Comparison of ENCODE assay signal across 8 mouse cellular contexts in the genomic region with DNA sequence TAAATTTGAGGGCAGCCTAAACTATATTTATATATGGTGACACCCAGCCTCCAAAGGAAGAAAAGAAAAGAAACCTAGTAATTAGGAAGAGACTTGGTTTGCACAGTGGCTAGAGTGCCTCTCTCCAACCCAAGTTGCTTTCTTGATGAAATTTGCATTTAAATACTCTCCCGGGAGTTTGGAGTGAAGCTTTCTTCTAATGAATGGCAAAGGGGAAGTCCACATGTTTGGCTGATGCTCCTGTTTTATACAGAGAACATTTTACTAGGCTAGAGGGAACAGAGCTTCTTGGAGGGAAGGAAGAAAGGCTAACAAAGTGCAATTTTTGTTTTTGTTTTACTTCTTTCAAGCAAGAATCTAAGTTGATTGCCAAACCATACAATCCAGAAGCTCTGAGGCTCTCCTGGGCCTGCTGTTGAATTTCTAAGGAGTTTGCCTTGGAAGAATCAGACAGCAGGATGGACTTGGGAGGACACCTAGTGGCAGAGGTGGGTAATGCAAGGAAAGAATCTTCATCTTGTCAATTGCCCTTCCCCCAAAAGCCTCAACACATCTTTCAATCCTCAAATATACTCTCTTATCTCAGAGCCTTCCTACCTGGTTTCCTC. TPM values are rescaled to one million over a fixed set of nuclear protein-coding genes. Genes with fewer than 3 reads are reported as not detected.
DNase-seq lines count a peak whose midpoint lies in the region; ATAC-seq and TF ChIP-seq lines count a peak whose summit lies in the region.

No protein-coding gene starts in this region.

- H3K27me3 ChIP-seq in hindbrain, postnatal 0 days (ENCODE audit: insufficient read depth, low read length), result no peaks in the 10 kb centered on the region
- no peaks in the 10 kb centered on the region for H3K27me3 ChIP-seq in midbrain, embryonic 11.5 days (ENCODE audit: control insufficient read depth, insufficient read depth, low read length)

- H3K9ac ChIP-seq in hindbrain, postnatal 0 days (replicated peaks; ENCODE audit: low read length), result 0 out of 2 replicates have a peak overlapping the region, but pooled peaks have one; percentile 14
- peak overlapping the region; percentile 52; the same call in 1 of the 2 replicates for H3K9ac ChIP-seq in midbrain, embryonic 11.5 days (ENCODE audit: low read length)

- H3K36me3 ChIP-seq in hindbrain, postnatal 0 days (ENCODE audit: insufficient read depth, low read length), result no peaks in the 10 kb centered on the region
- no peaks in the 10 kb centered on the region for H3K36me3 ChIP-seq in midbrain, embryonic 11.5 days (ENCODE audit: control insufficient read depth, insufficient read depth, low read length)

- H3K27ac ChIP-seq in hindbrain, postnatal 0 days, result peak overlapping the region; percentile 68
- H3K27ac ChIP-seq in midbrain, embryonic 11.5 days (ENCODE audit: low read depth, low read length), result peak overlapping the region; percentile 65; the same call in 1 of the 2 replicates

- H3K4me3 ChIP-seq in hindbrain, postnatal 0 days (ENCODE audit: low read length), result no peak overlapping the region
- no peak overlapping the region for H3K4me3 ChIP-seq in midbrain, embryonic 11.5 days (ENCODE audit: low read depth, low read length)

- peaks cover 27% of the 10 kb centered on the region for H3K4me1 ChIP-seq in hindbrain, postnatal 0 days (ENCODE audit: insufficient read depth, low read length)
- peaks cover 44% of the 10 kb centered on the region for H3K4me1 ChIP-seq in midbrain, embryonic 11.5 days (ENCODE audit: control insufficient read depth, insufficient read depth, low read length)

- TF ChIP-seq CTCF in hindbrain, postnatal 0 days (IDR thresholded peaks at IDR 0.05; ENCODE audit: low read depth), result peak; percentile 99

- DNase-seq in cerebellum, adult 11 months, result peak; percentile 76
- peak; percentile 79 to 88 for DNase-seq in cerebellum, postnatal 25 days
- DNase-seq in frontal cortex, postnatal 36 days (ENCODE audit: low spot score in 2 of 2), result peak; percentile 85 to 94
- DNase-seq in hindbrain, postnatal 0 days (ENCODE audit: low spot score), result peak; percentile 92
- peak; percentile 91 to 93 for DNase-seq in left cerebral cortex, postnatal 14 days (ENCODE audit: low spot score in 2 of 2)
- peak; percentile 99 for DNase-seq in midbrain, embryonic 11.5 days (ENCODE audit: low spot score, missing footprints)
- DNase-seq in skeletal muscle tissue, adult 2 months (ENCODE audit: low read depth, low spot score), result peak; percentile 70

- no peak for ATAC-seq in cerebellum, adult (ENCODE audit: insufficient number of reproducible peaks, low FRiP score, low TSS enrichment)
- peak; percentile 34; the same call in 1 of the 2 replicates for ATAC-seq in hindbrain, postnatal 0 days
- no peak for ATAC-seq in midbrain, embryonic 11.5 days (ENCODE audit: low FRiP score)

- WGBS in hindbrain, postnatal 0 days, result 5% methylated on average over 1 of the region's 1 CpGs
- WGBS in midbrain, embryonic 11.5 days, result 7% methylated on average over 1 of the region's 1 CpGs

- intact Hi-C loops in left cerebral cortex, postnatal 14 days (cut with DNase I), result loop anchor here (5.0 kb wide), 1 partner anchor 130 kb away; no protein-coding TSS in a partner anchor

- H3K4me2 ChIP-seq in hindbrain, postnatal 0 days (ENCODE audit: low read depth, low read length), result no peak overlapping the region
- no peak overlapping the region; the same call in 1 of the 2 replicates for H3K4me2 ChIP-seq in midbrain, embryonic 11.5 days

- H3K9me3 ChIP-seq in hindbrain, postnatal 0 days (ENCODE audit: low read length), result no peaks in the 10 kb centered on the region
- no peaks in the 10 kb centered on the region for H3K9me3 ChIP-seq in midbrain, embryonic 11.5 days (ENCODE audit: control insufficient read depth, low read length)

RNA-seq across cellular contexts. Expression of a gene that starts 16.8 kb away (rescaled TPM):
- 243 and 269 TPM in 2 replicates for total RNA-seq in hindbrain, postnatal 0 days (2014; rRNA removed)
- 57.3 and 57.8 TPM in 2 replicates for polyA plus RNA-seq in hindbrain, postnatal 0 days (2015; fragmentation: Nextera tagmentation; extraction: Ambion mirVana)
- total RNA-seq in left cerebral cortex, postnatal 14 days (2021), result 100 to 1,000 TPM; 211 to 227 TPM
- polyA plus RNA-seq in midbrain, embryonic 11.5 days (2014; fragmentation: Nextera tagmentation; extraction: Ambion mirVana), result 74.6 and 78.0 TPM in 2 replicates

RNA-seq across cellular contexts. Expression of a gene that starts 50.6 kb away (rescaled TPM):
- total RNA-seq in hindbrain, postnatal 0 days (2014; rRNA removed), result 107 and 129 TPM in 2 replicates
- 651 and 656 TPM in 2 replicates for polyA plus RNA-seq in hindbrain, postnatal 0 days (2015; fragmentation: Nextera tagmentation; extraction: Ambion mirVana)
- 100 to 1,000 TPM; 187 to 196 TPM for total RNA-seq in left cerebral cortex, postnatal 14 days (2021)
- polyA plus RNA-seq in midbrain, embryonic 11.5 days (2014; fragmentation: Nextera tagmentation; extraction: Ambion mirVana), result 301 and 315 TPM in 2 replicates
